Mouse (Mus musculus): ENCODE measurements at regions not wholly inside any gene's neighbourhood (a gene's known extent, or its start where the extent isn't known, plus 50 kb on each side); places are given as distances from the start of the nearest gene placed in this dataset.
A peak's percentile ranks its signal among the peaks of the same experiment; 100 is the strongest.

- no peak for DNase-seq
Measured at GRCm38 (mm10) chr9:61862071-61862480, 52.3 kb downstream of the Rplp1 start.

- DNase-seq = peak; percentile 71 to 79
Measured at GRCm38 (mm10) chr9:61860147-61860546, 54.2 kb downstream of the Rplp1 start.

GRCm38 (mm10) chr9:61859438-61859837 lies 54.9 kb downstream of the Rplp1 start:
- no peak for DNase-seq

GRCm38 (mm10) chr9:61857817-61858216 lies 56.5 kb downstream of the Rplp1 start:
- DNase-seq = no peak

GRCm38 (mm10) chr9:61856686-61857085 lies 57.7 kb downstream of the Rplp1 start:
- no peak for DNase-seq

GRCm38 (mm10) chr9:61855686-61856085 lies 58.7 kb downstream of the Rplp1 start:
- DNase-seq = no peak

GRCm38 (mm10) chr9:61853841-61854240 lies 60.5 kb downstream of the Rplp1 start:
- DNase-seq = no peak

- DNase-seq = no peak
Measured at GRCm38 (mm10) chr9:61851331-61851730, 63.0 kb downstream of the Rplp1 start.

- no peak for DNase-seq
Measured at GRCm38 (mm10) chr9:61848401-61848800, 65.9 kb downstream of the Rplp1 start.

- no peak for DNase-seq
Measured at GRCm38 (mm10) chr9:61847496-61847895, 66.8 kb downstream of the Rplp1 start.

GRCm38 (mm10) chr9:61844645-61845044 lies 69.7 kb downstream of the Rplp1 start:
- no peak for DNase-seq

- DNase-seq = no peak
Measured at GRCm38 (mm10) chr9:61844141-61844540, 70.2 kb downstream of the Rplp1 start.

- DNase-seq = no peak
Measured at GRCm38 (mm10) chr9:61843513-61843912, 70.8 kb downstream of the Rplp1 start.

- no peak for DNase-seq
Measured at GRCm38 (mm10) chr9:61842384-61842783, 72.0 kb downstream of the Rplp1 start.

GRCm38 (mm10) chr9:61841222-61841621 lies 73.1 kb downstream of the Rplp1 start:
- DNase-seq = no peak

- DNase-seq = no peak
Measured at GRCm38 (mm10) chr9:61840353-61840752, 74.0 kb downstream of the Rplp1 start.

GRCm38 (mm10) chr9:61833226-61833625 lies 81.1 kb downstream of the Rplp1 start:
- no peak for DNase-seq

GRCm38 (mm10) chr9:61830236-61830635 lies 84.1 kb downstream of the Rplp1 start:
- DNase-seq = peak; percentile 81 to 85

GRCm38 (mm10) chr9:61829736-61830135 lies 84.6 kb downstream of the Rplp1 start:
- DNase-seq = no peak

GRCm38 (mm10) chr9:61829301-61829700 lies 85.0 kb downstream of the Rplp1 start:
- no peak for DNase-seq

- DNase-seq = no peak
Measured at GRCm38 (mm10) chr9:61827721-61828120, 86.6 kb downstream of the Rplp1 start.

- DNase-seq = no peak
Measured at GRCm38 (mm10) chr9:61827014-61827413, 87.3 kb downstream of the Rplp1 start.

- DNase-seq = no peak
Measured at GRCm38 (mm10) chr9:61826415-61826814, 87.9 kb downstream of the Rplp1 start.

GRCm38 (mm10) chr9:61825804-61826203 lies 88.5 kb downstream of the Rplp1 start:
- no peak for DNase-seq

- DNase-seq = no peak
Measured at GRCm38 (mm10) chr9:61819836-61820235, 94.5 kb downstream of the Rplp1 start.
